Mouse (Mus musculus) brain, embryonic 14.5 days (tissue): ENCODE measurements around the gene Dhx33.

ENCODE experiments used
- CTCF ChIP-seq: fragments of 200-500 bp; IDR thresholded peaks from 2 replicates; pipeline ENCODE4 v1.5.1; 2012; ENCODE audit warnings: inconsistent platforms, mild to moderate bottlenecking, moderate library complexity, borderline replicate concordance; ENCODE audit not compliant: insufficient read depth, insufficient read length; ENCODE audit errors: extremely low read depth
- POLR2A ChIP-seq: fragments of 200-500 bp; IDR thresholded peaks from 2 replicates; pipeline ENCODE4 v1.6.1; 2012; ENCODE audit warnings: mild to moderate bottlenecking, inconsistent platforms, borderline replicate concordance; ENCODE audit not compliant: poor library complexity, insufficient read depth, insufficient read length, severe bottlenecking; ENCODE audit errors: extremely low read depth

DNA sequence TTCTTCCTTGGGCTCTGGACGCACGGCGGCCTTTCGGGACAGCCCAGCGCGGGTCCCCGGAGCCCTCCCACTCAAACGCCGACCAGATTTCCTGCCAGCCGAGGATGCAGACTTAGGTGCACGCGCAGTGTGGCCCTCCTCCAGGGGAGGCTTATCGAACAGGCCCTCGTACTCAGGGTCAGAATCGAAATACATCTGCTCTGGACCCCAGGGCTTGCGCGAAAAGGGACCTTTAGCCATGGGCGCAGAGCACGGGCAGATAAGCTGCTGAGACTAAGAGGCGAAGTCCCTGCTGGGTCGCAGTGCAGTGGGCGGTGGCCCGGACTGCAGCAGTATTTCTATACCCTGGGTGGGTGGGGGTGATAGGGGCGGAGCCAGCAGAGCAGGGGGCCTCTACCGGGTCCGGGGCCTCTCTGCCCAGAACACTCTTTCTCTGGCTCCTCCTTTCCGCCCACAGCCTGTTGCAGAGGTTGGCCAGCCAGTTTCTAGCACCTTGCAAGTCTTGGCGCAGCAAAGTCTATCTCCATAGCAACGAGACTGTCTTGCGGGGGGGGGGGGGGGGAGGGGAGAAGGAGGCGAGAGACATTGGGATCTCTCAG, 29.0 kb upstream of the Dhx33 start, which contains the start of gene 6330403K07Rik:
- TF ChIP-seq POLR2A = peak; percentile 78; the same call in 1 of the 2 replicates
- no peak for TF ChIP-seq CTCF
